Mouse (Mus musculus): Measurements from ENCODE around the gene Retn. TPM values are rescaled to one million over a fixed set of nuclear protein-coding genes. Genes with fewer than 3 reads are reported as not detected.

Retn gene
- total RNA-seq (2014; rRNA removed; ENCODE audit: low replicate concordance) (not detected in 2 replicates), polyA plus RNA-seq (2015; fragmentation: Nextera tagmentation; extraction: Ambion mirVana) (not detected in 2 replicates)

GRCm38 (mm10) chr8:3655526-3655925 is at the start of gene Retn:
TSS of gene Retn (plus strand) at chr8:3655770.
- Histone ChIP-seq H3K36me3 (replicated peaks; ENCODE audit: control insufficient read depth, insufficient read depth, low read length) (no peaks in the 10 kb centered on the region), H3K9ac (replicated peaks; ENCODE audit: low read depth, low read length) (no peak within 1 kb of the TSS), H3K27me3 (ENCODE audit: control insufficient read depth, insufficient read depth, low read length) (no peaks in the 10 kb centered on the region), H3K4me1 (ENCODE audit: control insufficient read depth, insufficient read depth) (no peaks in the 10 kb centered on the region), H3K4me2 (ENCODE audit: low read depth, low read length) (no peak within 1 kb of the TSS), H3K27ac (ENCODE audit: low read depth) (no peak within 1 kb of the TSS), H3K9me3 (replicated peaks; ENCODE audit: control insufficient read depth, low read length) (no peaks in the 10 kb centered on the region), H3K4me3 (ENCODE audit: low read depth, low read length) (no peak within 1 kb of the TSS)
- DNase-seq (ENCODE audit: low spot score) (no peak), ATAC-seq (ENCODE audit: insufficient read depth, low read depth) (no peak)
- TF ChIP-seq CTCF (IDR thresholded peaks at IDR 0.05; ENCODE audit: low read depth) (no peak), EP300 (IDR thresholded peaks at IDR 0.05; ENCODE audit: low read depth) (no peak)
- WGBS, result 51% methylated on average over 3 of the region's 3 CpGs

- DNase-seq (ENCODE audit: low spot score) (no peak), ATAC-seq (ENCODE audit: insufficient read depth, low read depth) (0 out of 2 replicates have a peak, but pooled peaks have one; percentile 9)
- WGBS, result 38% methylated on average over 16 of the region's 16 CpGs
- no peak for TF ChIP-seq CTCF (IDR thresholded peaks at IDR 0.05; ENCODE audit: low read depth)
- TF ChIP-seq EP300 (IDR thresholded peaks at IDR 0.05; ENCODE audit: low read depth), result no peak
- Histone ChIP-seq H3K4me2 (ENCODE audit: low read depth, low read length) (0 out of 2 replicates have a peak overlapping the region, but pooled peaks have one; percentile 17), H3K36me3 (replicated peaks; ENCODE audit: control insufficient read depth, insufficient read depth, low read length) (peaks cover 30% of the 10 kb centered on the region), H3K4me3 (ENCODE audit: low read depth, low read length) (no peak overlapping the region), H3K27ac (ENCODE audit: low read depth) (no peak overlapping the region), H3K4me1 (ENCODE audit: control insufficient read depth, insufficient read depth) (no peaks in the 10 kb centered on the region), H3K9me3 (replicated peaks; ENCODE audit: control insufficient read depth, low read length) (no peaks in the 10 kb centered on the region), H3K27me3 (ENCODE audit: control insufficient read depth, insufficient read depth, low read length) (no peaks in the 10 kb centered on the region), H3K9ac (replicated peaks; ENCODE audit: low read depth, low read length) (no peak overlapping the region)
These were observed 49.0 kb upstream of the Retn start for GRCm38 (mm10) chr8:3606593-3606992.

GRCm38 (mm10) chr8:3607822-3608221 is 47.7 kb upstream of the Retn start:
- Histone ChIP-seq H3K4me1 (ENCODE audit: control insufficient read depth, insufficient read depth) (no peaks in the 10 kb centered on the region), H3K36me3 (replicated peaks; ENCODE audit: control insufficient read depth, insufficient read depth, low read length) (peaks cover 42% of the 10 kb centered on the region), H3K4me3 (ENCODE audit: low read depth, low read length) (no peak overlapping the region), H3K27ac (ENCODE audit: low read depth) (no peak overlapping the region), H3K4me2 (ENCODE audit: low read depth, low read length) (no peak overlapping the region), H3K9ac (replicated peaks; ENCODE audit: low read depth, low read length) (no peak overlapping the region), H3K27me3 (ENCODE audit: control insufficient read depth, insufficient read depth, low read length) (no peaks in the 10 kb centered on the region), H3K9me3 (replicated peaks; ENCODE audit: control insufficient read depth, low read length) (no peaks in the 10 kb centered on the region)
- TF ChIP-seq CTCF (IDR thresholded peaks at IDR 0.05; ENCODE audit: low read depth) (no peak), EP300 (IDR thresholded peaks at IDR 0.05; ENCODE audit: low read depth) (no peak)
- no peak for ATAC-seq (ENCODE audit: insufficient read depth, low read depth)
- 89% methylated on average over 7 of the region's 7 CpGs for WGBS
- DNase-seq (ENCODE audit: low spot score), result no peak

GRCm38 (mm10) chr8:3609046-3609815 is 46.3 kb upstream of the Retn start:
- TF ChIP-seq EP300 (IDR thresholded peaks at IDR 0.05; ENCODE audit: low read depth) (no peak), CTCF (IDR thresholded peaks at IDR 0.05; ENCODE audit: low read depth) (no peak)
- Histone ChIP-seq H3K36me3 (replicated peaks; ENCODE audit: control insufficient read depth, insufficient read depth, low read length) (peaks cover 56% of the 10 kb centered on the region), H3K27ac (ENCODE audit: low read depth) (no peak overlapping the region), H3K27me3 (ENCODE audit: control insufficient read depth, insufficient read depth, low read length) (no peaks in the 10 kb centered on the region), H3K9me3 (replicated peaks; ENCODE audit: control insufficient read depth, low read length) (no peaks in the 10 kb centered on the region), H3K4me1 (ENCODE audit: control insufficient read depth, insufficient read depth) (no peaks in the 10 kb centered on the region), H3K9ac (replicated peaks; ENCODE audit: low read depth, low read length) (no peak overlapping the region), H3K4me3 (ENCODE audit: low read depth, low read length) (no peak overlapping the region), H3K4me2 (ENCODE audit: low read depth, low read length) (no peak overlapping the region)
- WGBS, result 61% methylated on average over 12 of the region's 12 CpGs
- ATAC-seq (ENCODE audit: insufficient read depth, low read depth), result no peak
- peak; percentile 22 for DNase-seq (ENCODE audit: low spot score)

GRCm38 (mm10) chr8:3609816-3610150 is 45.8 kb upstream of the Retn start:
- Histone ChIP-seq H3K9me3 (replicated peaks; ENCODE audit: control insufficient read depth, low read length) (no peaks in the 10 kb centered on the region), H3K27ac (ENCODE audit: low read depth) (no peak overlapping the region), H3K4me1 (ENCODE audit: control insufficient read depth, insufficient read depth) (no peaks in the 10 kb centered on the region), H3K9ac (replicated peaks; ENCODE audit: low read depth, low read length) (no peak overlapping the region), H3K4me2 (ENCODE audit: low read depth, low read length) (no peak overlapping the region), H3K27me3 (ENCODE audit: control insufficient read depth, insufficient read depth, low read length) (no peaks in the 10 kb centered on the region), H3K36me3 (replicated peaks; ENCODE audit: control insufficient read depth, insufficient read depth, low read length) (peaks cover 61% of the 10 kb centered on the region), H3K4me3 (ENCODE audit: low read depth, low read length) (no peak overlapping the region)
- 83% methylated on average over 6 of the region's 6 CpGs for WGBS
- ATAC-seq (ENCODE audit: insufficient read depth, low read depth) (no peak), DNase-seq (ENCODE audit: low spot score) (no peak)
- TF ChIP-seq EP300 (IDR thresholded peaks at IDR 0.05; ENCODE audit: low read depth) (no peak), CTCF (IDR thresholded peaks at IDR 0.05; ENCODE audit: low read depth) (no peak)

Measured in heart, postnatal 0 days (tissue).